Mouse (Mus musculus): ENCODE data around the gene Dhdh. TPM values are rescaled to one million over a fixed set of nuclear protein-coding genes. Genes with fewer than 3 reads are reported as not detected.

The Dhdh gene
- total and polyA plus RNA-seq, 3 experiments, result 1.6 to 18.0 (median 6.8) TPM

GRCm38 (mm10) chr7:45526474-45527120 is 38.0 kb upstream of the Dhdh start:
- no peaks in the 10 kb centered on the region for H3K9me3 ChIP-seq (replicated peaks)
- peaks cover 2% of the 10 kb centered on the region for H3K27me3 ChIP-seq (ENCODE audit: insufficient read depth, low read length)
- H3K4me1 ChIP-seq (ENCODE audit: insufficient read depth, low read depth, low read length), result peaks cover 66% of the 10 kb centered on the region
- DNase-seq (ENCODE audit: low spot score) (no peak), ATAC-seq (ENCODE audit: extremely low read depth, insufficient number of reproducible peaks, low FRiP score, poor library complexity, severe bottlenecking) (no peak)
- H3K36me3 ChIP-seq (replicated peaks), result peaks cover 29% of the 10 kb centered on the region
- TF ChIP-seq CTCF (IDR thresholded peaks at IDR 0.05; ENCODE audit: low read depth, low read length) (no peak), GATA1 (IDR thresholded peaks at IDR 0.05; ENCODE audit: borderline replicate concordance, low read length) (no peak), GATA2 (IDR thresholded peaks at IDR 0.05; ENCODE audit: borderline replicate concordance, low read depth, low read length) (no peak), POLR2AphosphoS5 (IDR thresholded peaks at IDR 0.05; ENCODE audit: insufficient replicate concordance, low read depth, low read length) (no peak), TAL1 (conservative IDR thresholded peaks at IDR 0.05; ENCODE audit: low read depth, low read length) (no peak)
- H3K4me3 ChIP-seq (ENCODE audit: low read depth, low read length), result peak overlapping the region; percentile 94

GRCm38 (mm10) chr7:45525809-45526473 is 37.3 kb upstream of the Dhdh start, which contains the start of the genes Ppp1r15a and Plekha4:
Gene Ppp1r15a (minus strand): TSS chr7:45526268.
Gene Plekha4 (plus strand): TSS chr7:45526330.
- peak; percentile 78 for DNase-seq (ENCODE audit: low spot score)
- Histone ChIP-seq H3K36me3 (replicated peaks) (peaks cover 29% of the 10 kb centered on the region), H3K27me3 (ENCODE audit: insufficient read depth, low read length) (no peaks in the 10 kb centered on the region), H3K4me1 (ENCODE audit: insufficient read depth, low read depth, low read length) (peaks cover 69% of the 10 kb centered on the region), H3K4me3 (ENCODE audit: low read depth, low read length) (peak within 1 kb of the TSS; percentile 94), H3K9me3 (replicated peaks) (no peaks in the 10 kb centered on the region)
- ATAC-seq (ENCODE audit: extremely low read depth, insufficient number of reproducible peaks, low FRiP score, poor library complexity, severe bottlenecking), result peak; percentile 73
- TF ChIP-seq TAL1 (conservative IDR thresholded peaks at IDR 0.05; ENCODE audit: low read depth, low read length) (no peak), POLR2AphosphoS5 (IDR thresholded peaks at IDR 0.05; ENCODE audit: insufficient replicate concordance, low read depth, low read length) (peak; percentile 91; the same call in 1 of the 2 replicates)

GRCm38 (mm10) chr7:45524841-45525621 is 36.4 kb upstream of the Dhdh start:
- Histone ChIP-seq H3K27me3 (ENCODE audit: insufficient read depth, low read length) (no peaks in the 10 kb centered on the region), H3K4me1 (ENCODE audit: insufficient read depth, low read depth, low read length) (peaks cover 67% of the 10 kb centered on the region), H3K36me3 (replicated peaks) (peaks cover 31% of the 10 kb centered on the region), H3K4me3 (ENCODE audit: low read depth, low read length) (peak overlapping the region; percentile 94), H3K9me3 (replicated peaks) (no peaks in the 10 kb centered on the region)
- TF ChIP-seq TAL1 (conservative IDR thresholded peaks at IDR 0.05; ENCODE audit: low read depth, low read length) (peak; percentile 100), GATA2 (IDR thresholded peaks at IDR 0.05; ENCODE audit: borderline replicate concordance, low read depth, low read length) (0 out of 2 replicates have a peak, but pooled peaks have one; percentile 80), GATA1 (IDR thresholded peaks at IDR 0.05; ENCODE audit: borderline replicate concordance, low read length) (no peak), CTCF (IDR thresholded peaks at IDR 0.05; ENCODE audit: low read depth, low read length) (no peak), POLR2AphosphoS5 (IDR thresholded peaks at IDR 0.05; ENCODE audit: insufficient replicate concordance, low read depth, low read length) (0 out of 2 replicates have a peak, but pooled peaks have one; percentile 55)
- peak; percentile 81 for DNase-seq (ENCODE audit: low spot score)
- ATAC-seq (ENCODE audit: extremely low read depth, insufficient number of reproducible peaks, low FRiP score, poor library complexity, severe bottlenecking), result peak; percentile 82

- ATAC-seq (ENCODE audit: extremely low read depth, insufficient number of reproducible peaks, low FRiP score, poor library complexity, severe bottlenecking) (no peak), DNase-seq (ENCODE audit: low spot score) (no peak)
- H3K4me3 ChIP-seq (ENCODE audit: low read depth, low read length), result peak overlapping the region; percentile 94
- H3K4me1 ChIP-seq (ENCODE audit: insufficient read depth, low read depth, low read length), result peaks cover 65% of the 10 kb centered on the region
- H3K36me3 ChIP-seq (replicated peaks), result peaks cover 31% of the 10 kb centered on the region
- no peaks in the 10 kb centered on the region for H3K9me3 ChIP-seq (replicated peaks)
- no peak for TF ChIP-seq CTCF (IDR thresholded peaks at IDR 0.05; ENCODE audit: low read depth, low read length)
- no peak for TF ChIP-seq POLR2AphosphoS5 (IDR thresholded peaks at IDR 0.05; ENCODE audit: insufficient replicate concordance, low read depth, low read length)
- TF ChIP-seq GATA2 (IDR thresholded peaks at IDR 0.05; ENCODE audit: borderline replicate concordance, low read depth, low read length), result no peak
- TF ChIP-seq GATA1 (IDR thresholded peaks at IDR 0.05; ENCODE audit: borderline replicate concordance, low read length), result no peak
- TF ChIP-seq TAL1 (conservative IDR thresholded peaks at IDR 0.05; ENCODE audit: low read depth, low read length), result no peak
- H3K27me3 ChIP-seq (ENCODE audit: insufficient read depth, low read length), result no peaks in the 10 kb centered on the region
Measured at GRCm38 (mm10) chr7:45523678-45524170, 35.1 kb upstream of the Dhdh start.

- no peak for ATAC-seq (ENCODE audit: extremely low read depth, insufficient number of reproducible peaks, low FRiP score, poor library complexity, severe bottlenecking)
- H3K9me3 ChIP-seq (replicated peaks), result no peaks in the 10 kb centered on the region
- H3K27me3 ChIP-seq (ENCODE audit: insufficient read depth, low read length), result no peaks in the 10 kb centered on the region
- DNase-seq (ENCODE audit: low spot score), result no peak
- peaks cover 64% of the 10 kb centered on the region for H3K4me1 ChIP-seq (ENCODE audit: insufficient read depth, low read depth, low read length)
- TF ChIP-seq GATA2 (IDR thresholded peaks at IDR 0.05; ENCODE audit: borderline replicate concordance, low read depth, low read length), result no peak
- TF ChIP-seq GATA1 (IDR thresholded peaks at IDR 0.05; ENCODE audit: borderline replicate concordance, low read length), result no peak
- no peak for TF ChIP-seq POLR2AphosphoS5 (IDR thresholded peaks at IDR 0.05; ENCODE audit: insufficient replicate concordance, low read depth, low read length)
- no peak for TF ChIP-seq TAL1 (conservative IDR thresholded peaks at IDR 0.05; ENCODE audit: low read depth, low read length)
- no peak for TF ChIP-seq CTCF (IDR thresholded peaks at IDR 0.05; ENCODE audit: low read depth, low read length)
- peaks cover 34% of the 10 kb centered on the region for H3K36me3 ChIP-seq (replicated peaks)
- peak overlapping the region; percentile 94 for H3K4me3 ChIP-seq (ENCODE audit: low read depth, low read length)
Measured at GRCm38 (mm10) chr7:45522957-45523676, 34.5 kb upstream of the Dhdh start.
